Mouse (Mus musculus): ENCODE results near the gene Dnmt1. TPM values are rescaled to one million over a fixed set of nuclear protein-coding genes. Genes with fewer than 3 reads are reported as not detected.

Gene Dnmt1
- polyA plus RNA-seq, 1 experiment, result 18.3 TPM

DNA sequence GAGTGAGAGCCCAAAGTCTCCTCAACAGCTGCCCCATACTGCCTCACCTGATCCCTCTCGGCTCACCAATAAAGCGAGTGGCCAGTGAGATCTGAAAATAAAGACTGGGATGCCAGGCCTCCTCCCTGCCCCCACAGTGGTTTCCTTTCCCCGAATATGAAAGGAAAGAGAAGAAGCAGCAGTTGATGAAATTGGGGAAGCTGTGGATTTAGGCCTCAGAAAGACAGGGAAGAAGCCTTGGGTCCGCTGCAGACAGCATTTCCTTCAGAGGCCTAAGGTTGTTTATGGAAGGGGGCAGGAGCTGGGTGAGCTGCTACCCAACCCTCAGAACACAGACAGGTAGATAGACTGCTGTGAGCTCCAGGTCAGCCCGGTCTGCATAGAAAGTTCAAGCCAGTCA, 7.1 kb upstream of the Dnmt1 start:
- no peak overlapping the region for H3K4me3 ChIP-seq (ENCODE audit: control insufficient read depth, low read depth, low read length)
- H3K36me3 ChIP-seq (ENCODE audit: control insufficient read depth, insufficient read depth, low read length), result no peaks in the 10 kb centered on the region
- H3K4me1 ChIP-seq (ENCODE audit: control insufficient read depth, insufficient read depth, low read length), result no peaks in the 10 kb centered on the region; the same call in 1 of the 2 replicates
- no peak overlapping the region for H3K27ac ChIP-seq (ENCODE audit: control insufficient read depth, insufficient read depth, low read depth, low read length)
- no peaks in the 10 kb centered on the region for H3K27me3 ChIP-seq (ENCODE audit: control insufficient read depth, insufficient read depth, low read length)
- TF ChIP-seq POLR2A (IDR thresholded peaks at IDR 0.05; ENCODE audit: control insufficient read depth, low read depth, low read length), result no peak
- TF ChIP-seq CTCF (IDR thresholded peaks at IDR 0.05; ENCODE audit: control insufficient read depth, insufficient read depth, insufficient replicate concordance, low read depth, low read length), result no peak

DNA sequence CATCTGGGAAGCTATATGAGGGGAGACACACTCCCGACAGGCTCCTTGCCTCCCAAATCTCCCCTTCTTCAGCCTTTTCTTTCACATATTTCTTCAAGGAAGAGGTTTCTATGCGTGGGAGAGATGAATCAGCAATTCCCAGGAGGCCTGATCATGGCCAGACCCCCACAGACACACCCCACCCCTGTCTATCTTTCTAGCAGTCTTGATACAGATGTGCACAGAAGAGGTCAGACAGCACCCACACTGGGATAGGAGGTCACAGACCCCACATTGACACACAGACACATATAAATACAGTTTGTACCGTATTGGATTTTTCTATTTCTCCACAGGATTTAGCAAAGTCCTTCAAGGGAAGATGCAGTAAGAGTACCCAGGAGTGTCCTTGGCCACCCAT, 6.3 kb upstream of the Dnmt1 start:
- Histone ChIP-seq H3K36me3 (ENCODE audit: control insufficient read depth, insufficient read depth, low read length) (no peaks in the 10 kb centered on the region), H3K4me1 (ENCODE audit: control insufficient read depth, insufficient read depth, low read length) (no peaks in the 10 kb centered on the region; the same call in 1 of the 2 replicates), H3K4me3 (ENCODE audit: control insufficient read depth, low read depth, low read length) (no peak overlapping the region), H3K27ac (ENCODE audit: control insufficient read depth, insufficient read depth, low read depth, low read length) (no peak overlapping the region), H3K27me3 (ENCODE audit: control insufficient read depth, insufficient read depth, low read length) (no peaks in the 10 kb centered on the region)
- TF ChIP-seq CTCF (IDR thresholded peaks at IDR 0.05; ENCODE audit: control insufficient read depth, insufficient read depth, insufficient replicate concordance, low read depth, low read length) (no peak), POLR2A (IDR thresholded peaks at IDR 0.05; ENCODE audit: control insufficient read depth, low read depth, low read length) (no peak)

DNA sequence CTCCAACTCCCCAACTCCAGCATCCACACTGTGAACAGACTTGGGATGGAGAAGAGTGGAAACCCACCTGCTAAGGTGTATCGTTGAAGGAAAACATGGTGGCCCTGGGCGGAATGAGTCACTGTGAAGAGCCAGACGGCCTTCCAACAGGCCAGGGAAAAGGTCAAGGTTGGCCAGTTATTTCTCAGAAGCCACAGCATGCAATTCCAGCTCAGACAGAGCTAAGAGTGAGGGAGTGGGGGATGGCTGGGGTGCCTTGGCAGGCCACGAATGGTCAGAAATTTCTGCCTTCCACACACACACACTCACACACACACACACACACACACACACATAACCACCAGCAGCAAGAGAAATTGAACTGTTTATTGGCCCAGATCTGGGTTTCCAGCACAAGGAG, 5.9 kb upstream of the Dnmt1 start:
- Histone ChIP-seq H3K4me1 (ENCODE audit: control insufficient read depth, insufficient read depth, low read length) (no peaks in the 10 kb centered on the region; the same call in 1 of the 2 replicates), H3K4me3 (ENCODE audit: control insufficient read depth, low read depth, low read length) (no peak overlapping the region), H3K36me3 (ENCODE audit: control insufficient read depth, insufficient read depth, low read length) (no peaks in the 10 kb centered on the region), H3K27me3 (ENCODE audit: control insufficient read depth, insufficient read depth, low read length) (no peaks in the 10 kb centered on the region), H3K27ac (ENCODE audit: control insufficient read depth, insufficient read depth, low read depth, low read length) (no peak overlapping the region)
- TF ChIP-seq POLR2A (IDR thresholded peaks at IDR 0.05; ENCODE audit: control insufficient read depth, low read depth, low read length) (no peak), CTCF (IDR thresholded peaks at IDR 0.05; ENCODE audit: control insufficient read depth, insufficient read depth, insufficient replicate concordance, low read depth, low read length) (no peak)

DNA sequence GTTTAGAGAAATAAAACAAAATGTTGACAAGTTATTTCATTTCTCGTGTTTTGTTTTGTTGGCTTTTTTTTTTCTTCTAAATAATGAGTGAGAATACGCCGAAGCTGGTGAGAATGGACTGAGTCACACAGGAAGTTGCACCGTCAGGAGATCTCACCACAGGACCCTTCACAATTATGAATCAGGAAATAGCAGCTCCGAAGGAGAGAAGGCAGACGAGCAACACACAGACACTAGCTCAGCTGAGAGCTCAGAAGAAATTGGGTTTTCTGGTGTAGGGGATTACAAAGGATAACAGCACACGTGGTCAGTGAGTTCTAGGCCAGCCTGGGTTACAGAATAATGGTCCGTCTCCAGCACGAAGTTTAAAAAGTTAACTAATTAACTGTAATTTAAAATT, 1.9 kb upstream of the Dnmt1 start:
- TF ChIP-seq CTCF (IDR thresholded peaks at IDR 0.05; ENCODE audit: control insufficient read depth, insufficient read depth, insufficient replicate concordance, low read depth, low read length) (no peak), POLR2A (IDR thresholded peaks at IDR 0.05; ENCODE audit: control insufficient read depth, low read depth, low read length) (no peak)
- no peaks in the 10 kb centered on the region for H3K27me3 ChIP-seq (ENCODE audit: control insufficient read depth, insufficient read depth, low read length)

DNA sequence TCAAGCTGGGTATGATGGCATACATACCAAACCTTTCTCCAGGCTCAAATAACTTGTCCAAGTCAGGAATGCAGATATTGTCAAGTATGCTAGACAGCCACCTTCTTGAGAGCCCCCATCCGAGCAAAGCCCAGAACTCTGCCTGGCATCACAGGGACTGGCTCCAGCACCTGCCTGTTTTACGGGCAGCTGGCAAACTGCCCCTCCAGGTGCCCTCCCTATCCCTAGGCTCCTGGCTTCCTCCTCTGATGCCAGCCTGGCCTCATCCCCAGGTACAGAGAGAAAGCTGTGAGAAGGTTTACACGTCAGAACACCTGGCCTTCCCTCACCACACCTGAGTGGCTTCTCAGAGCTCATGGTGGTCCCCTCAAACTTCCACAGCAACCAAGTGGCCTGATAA, 2.7 kb downstream of the Dnmt1 start:
- Histone ChIP-seq H3K4me1 (ENCODE audit: control insufficient read depth, insufficient read depth, low read length) (peaks cover 4% of the 10 kb centered on the region), H3K27ac (ENCODE audit: control insufficient read depth, insufficient read depth, low read depth, low read length) (no peak overlapping the region), H3K27me3 (ENCODE audit: control insufficient read depth, insufficient read depth, low read length) (no peaks in the 10 kb centered on the region), H3K36me3 (ENCODE audit: control insufficient read depth, insufficient read depth, low read length) (no peaks in the 10 kb centered on the region), H3K4me3 (ENCODE audit: control insufficient read depth, low read depth, low read length) (no peak overlapping the region)
- TF ChIP-seq CTCF (IDR thresholded peaks at IDR 0.05; ENCODE audit: control insufficient read depth, insufficient read depth, insufficient replicate concordance, low read depth, low read length) (no peak), POLR2A (IDR thresholded peaks at IDR 0.05; ENCODE audit: control insufficient read depth, low read depth, low read length) (no peak)

More for the DNA sequence above, 1.9 kb upstream of the Dnmt1 start:
- H3K27ac ChIP-seq (ENCODE audit: control insufficient read depth, insufficient read depth, low read depth, low read length), result no peak overlapping the region
- peaks cover 2% of the 10 kb centered on the region for H3K4me1 ChIP-seq (ENCODE audit: control insufficient read depth, insufficient read depth, low read length)
- H3K4me3 ChIP-seq (ENCODE audit: control insufficient read depth, low read depth, low read length), result no peak overlapping the region
- H3K36me3 ChIP-seq (ENCODE audit: control insufficient read depth, insufficient read depth, low read length), result no peaks in the 10 kb centered on the region

DNA sequence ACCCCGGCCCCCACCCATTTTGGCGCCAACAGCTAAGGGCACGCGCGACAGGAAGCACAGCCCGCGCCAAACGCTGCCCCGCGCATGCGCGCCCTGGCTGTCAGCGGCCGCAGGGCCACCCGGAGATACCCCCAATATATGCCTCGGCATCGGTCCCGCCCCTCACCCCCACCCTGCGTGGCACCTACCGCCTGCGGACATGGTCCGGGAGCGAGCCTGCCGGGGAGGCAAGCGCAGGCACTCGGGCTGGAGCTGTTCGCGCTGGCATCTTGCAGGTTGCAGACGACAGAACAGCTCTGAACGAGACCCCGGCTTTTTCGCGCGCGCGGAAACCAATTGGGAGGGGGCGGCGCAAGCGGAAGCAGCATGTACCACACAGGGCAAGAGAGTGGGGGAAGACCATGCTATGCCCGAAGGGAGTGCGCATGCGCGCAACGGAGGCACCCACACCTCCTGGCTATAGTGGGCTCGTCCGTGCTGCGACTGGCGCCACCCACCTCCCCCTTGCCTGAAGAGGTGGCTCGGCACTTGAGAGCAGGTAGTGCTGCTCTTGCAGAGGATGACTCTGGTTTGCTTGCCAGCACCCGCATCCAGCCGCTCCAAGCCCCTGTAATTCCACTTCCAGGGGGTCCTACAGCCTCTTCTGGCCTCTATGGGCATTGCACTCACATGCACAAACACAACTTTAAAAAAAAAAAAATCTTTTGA, 7.0 kb downstream of the Dnmt1 start:
- Histone ChIP-seq H3K4me3 (ENCODE audit: control insufficient read depth, low read depth, low read length) (peak overlapping the region; percentile 93), H3K27ac (ENCODE audit: control insufficient read depth, insufficient read depth, low read depth, low read length) (peak overlapping the region; percentile 88), H3K36me3 (ENCODE audit: control insufficient read depth, insufficient read depth, low read length) (no peaks in the 10 kb centered on the region), H3K4me1 (ENCODE audit: control insufficient read depth, insufficient read depth, low read length) (peaks cover 6% of the 10 kb centered on the region), H3K27me3 (ENCODE audit: control insufficient read depth, insufficient read depth, low read length) (no peaks in the 10 kb centered on the region)
- peak; percentile 17; the same call in 1 of the 2 replicates for TF ChIP-seq CTCF (IDR thresholded peaks at IDR 0.05; ENCODE audit: control insufficient read depth, insufficient read depth, insufficient replicate concordance, low read depth, low read length)
- TF ChIP-seq POLR2A (IDR thresholded peaks at IDR 0.05; ENCODE audit: control insufficient read depth, low read depth, low read length), result peak; percentile 63; the same call in 1 of the 2 replicates

DNA sequence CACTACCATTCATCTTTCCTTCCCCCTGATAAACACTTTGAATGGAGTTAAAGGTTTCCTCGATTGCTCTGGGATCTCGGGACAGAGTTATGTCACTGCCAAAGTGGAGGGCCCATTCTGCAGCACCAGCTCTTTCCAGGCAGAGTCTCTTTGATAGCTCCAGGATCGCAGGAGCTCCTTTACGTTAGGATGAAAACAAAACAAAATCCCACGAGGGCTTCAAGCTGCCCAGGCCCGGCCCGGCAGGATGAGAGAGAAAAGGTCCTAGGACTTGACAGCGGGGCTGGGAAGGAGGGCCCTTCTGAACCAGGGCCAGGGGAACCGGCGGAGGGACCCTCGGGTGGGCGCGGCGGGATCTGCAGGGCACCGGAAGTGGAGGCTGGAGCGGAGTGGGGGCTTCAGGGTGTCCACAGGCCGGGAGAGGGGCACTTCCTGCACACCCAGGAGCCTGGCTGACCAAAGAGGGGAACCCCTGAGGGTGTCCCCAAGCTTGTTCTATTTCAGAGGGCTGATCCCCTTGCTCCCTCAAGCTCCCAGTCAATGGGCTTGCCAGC, 7.6 kb downstream of the Dnmt1 start:
- peak overlapping the region; percentile 93 for H3K4me3 ChIP-seq (ENCODE audit: control insufficient read depth, low read depth, low read length)
- no peaks in the 10 kb centered on the region for H3K27me3 ChIP-seq (ENCODE audit: control insufficient read depth, insufficient read depth, low read length)
- no peak for TF ChIP-seq POLR2A (IDR thresholded peaks at IDR 0.05; ENCODE audit: control insufficient read depth, low read depth, low read length)
- no peak for TF ChIP-seq CTCF (IDR thresholded peaks at IDR 0.05; ENCODE audit: control insufficient read depth, insufficient read depth, insufficient replicate concordance, low read depth, low read length)
- no peaks in the 10 kb centered on the region for H3K36me3 ChIP-seq (ENCODE audit: control insufficient read depth, insufficient read depth, low read length)
- H3K4me1 ChIP-seq (ENCODE audit: control insufficient read depth, insufficient read depth, low read length), result peaks cover 6% of the 10 kb centered on the region
- peak overlapping the region; percentile 88 for H3K27ac ChIP-seq (ENCODE audit: control insufficient read depth, insufficient read depth, low read depth, low read length)
